Mouse (Mus musculus) MEL-GATA-1-ER (cell line): ENCODE data around the gene Tmem201.
"Not testable (repeated sequence)": the region's sequence is repeated elsewhere in the genome, so short reads cannot be mapped to it uniquely, and the experiment has no call there.

ENCODE experiments used
- DNase-seq: peaks from one replicate; pipeline ENCODE4 v3.0.0-alpha.2; 2012; ENCODE audit warnings: low read depth; ENCODE audit errors: extremely low read depth

The Tmem201 gene

DNA sequence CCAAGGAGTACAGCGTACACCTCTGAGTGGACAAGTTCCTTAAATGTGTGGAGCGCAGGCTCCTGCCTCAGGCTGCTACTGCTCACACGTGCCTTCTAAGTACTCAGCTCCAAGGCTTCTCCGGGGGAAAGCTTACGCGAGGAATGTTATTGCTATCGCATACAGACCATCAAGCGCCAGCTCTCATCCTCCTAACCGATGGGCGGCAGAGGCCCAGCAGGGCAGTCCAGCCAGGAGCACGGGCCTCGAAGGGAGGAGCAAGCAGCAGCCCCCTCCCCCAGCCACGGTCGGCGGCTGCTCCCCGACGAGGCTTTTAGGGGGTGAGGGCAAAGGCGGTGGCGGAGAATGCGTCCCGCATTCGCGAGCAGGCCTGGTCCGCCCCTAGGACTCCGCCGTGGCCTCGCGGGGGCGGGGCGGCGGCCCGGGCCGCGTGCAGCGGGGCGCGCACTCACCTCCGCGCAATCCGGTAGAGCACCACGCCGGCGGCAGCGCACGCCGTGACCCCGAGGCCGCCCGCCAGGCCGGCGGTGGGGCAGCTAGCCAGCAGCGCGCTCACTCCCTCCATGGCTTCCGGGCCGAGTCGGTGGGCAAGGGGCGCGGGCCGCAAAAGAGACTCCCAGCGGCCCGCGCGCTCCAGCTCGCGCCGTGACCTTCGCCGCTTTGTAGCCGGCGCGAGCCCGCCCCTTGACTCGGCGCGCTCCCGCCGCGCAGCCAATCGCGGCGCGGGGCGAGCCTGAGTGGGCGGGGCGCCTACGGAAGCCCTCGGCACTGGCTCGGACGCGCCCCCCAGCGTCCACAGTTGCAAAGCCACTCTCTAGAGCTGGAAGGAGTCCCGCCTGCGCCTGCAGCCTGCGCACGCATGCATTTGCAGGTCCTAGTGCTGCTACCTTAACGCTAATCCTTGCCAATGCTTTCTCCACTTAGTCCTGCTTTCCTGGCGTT lies at the start of gene Tmem201:
Gene Tmem201, minus strand, starts transcription at position 662 of the 942 bp plus-strand sequence.
- peak; percentile 76 for DNase-seq

DNA sequence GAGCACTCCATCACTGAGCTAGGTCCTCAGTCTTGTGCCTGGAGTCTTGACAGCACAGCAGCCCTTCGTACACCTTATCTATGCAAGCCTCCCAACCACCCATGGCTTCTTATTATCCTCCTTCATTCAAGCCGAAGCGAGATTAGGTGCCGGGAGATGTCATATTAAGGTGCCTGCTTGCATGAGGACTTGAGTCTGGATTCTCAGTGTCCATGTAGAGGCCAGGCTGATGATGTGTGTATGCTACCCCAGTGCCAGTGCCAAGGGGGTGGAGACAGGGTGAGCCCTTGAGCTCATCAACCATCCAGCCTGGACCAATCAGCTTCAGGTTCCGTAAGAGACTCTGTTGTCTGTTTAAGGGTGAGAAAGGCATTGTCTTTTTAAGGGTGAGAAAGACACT lies 47.1 kb upstream of the Tmem201 start:
- no peak for DNase-seq

DNA sequence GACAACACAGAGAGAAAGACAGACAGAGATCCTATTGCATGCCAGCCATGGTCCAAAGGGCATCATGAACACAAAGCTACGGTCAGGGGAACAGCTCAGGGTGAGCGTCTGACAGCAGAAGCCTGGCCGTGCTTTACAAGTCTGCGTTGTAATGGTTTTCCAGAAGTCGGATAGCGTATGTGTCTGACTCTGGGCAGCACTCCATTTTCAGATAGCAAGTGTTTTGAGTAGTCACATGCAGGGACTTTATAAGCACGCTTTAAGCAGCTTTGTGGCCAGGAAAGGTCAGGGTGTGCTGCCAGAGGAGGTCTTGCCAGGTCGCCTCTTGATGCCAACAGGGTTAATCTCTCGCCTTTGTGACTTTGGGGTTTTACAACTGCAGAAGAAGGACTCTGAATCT lies 46.5 kb upstream of the Tmem201 start:
- DNase-seq = no peak

DNA sequence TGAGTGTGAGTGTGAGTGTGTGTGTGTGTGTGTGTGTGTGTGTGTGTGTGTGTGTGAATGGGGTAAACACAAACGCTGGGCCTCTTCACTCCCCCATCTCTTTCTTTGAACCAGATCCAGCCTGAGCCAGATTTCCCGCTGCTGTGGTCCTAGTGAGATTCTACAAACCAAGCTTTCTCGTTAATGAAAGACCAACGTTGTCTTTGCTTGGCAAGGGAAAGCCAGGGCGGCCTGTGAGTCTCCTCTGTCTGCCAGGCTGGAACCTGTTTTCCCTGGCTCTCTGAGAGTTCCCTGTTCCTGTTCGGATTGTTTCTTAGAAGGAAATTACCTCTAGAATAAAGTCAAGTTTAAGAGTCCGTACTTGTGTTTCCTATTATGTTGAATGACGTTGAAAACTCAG lies 45.1 kb upstream of the Tmem201 start:
- no peak for DNase-seq

DNA sequence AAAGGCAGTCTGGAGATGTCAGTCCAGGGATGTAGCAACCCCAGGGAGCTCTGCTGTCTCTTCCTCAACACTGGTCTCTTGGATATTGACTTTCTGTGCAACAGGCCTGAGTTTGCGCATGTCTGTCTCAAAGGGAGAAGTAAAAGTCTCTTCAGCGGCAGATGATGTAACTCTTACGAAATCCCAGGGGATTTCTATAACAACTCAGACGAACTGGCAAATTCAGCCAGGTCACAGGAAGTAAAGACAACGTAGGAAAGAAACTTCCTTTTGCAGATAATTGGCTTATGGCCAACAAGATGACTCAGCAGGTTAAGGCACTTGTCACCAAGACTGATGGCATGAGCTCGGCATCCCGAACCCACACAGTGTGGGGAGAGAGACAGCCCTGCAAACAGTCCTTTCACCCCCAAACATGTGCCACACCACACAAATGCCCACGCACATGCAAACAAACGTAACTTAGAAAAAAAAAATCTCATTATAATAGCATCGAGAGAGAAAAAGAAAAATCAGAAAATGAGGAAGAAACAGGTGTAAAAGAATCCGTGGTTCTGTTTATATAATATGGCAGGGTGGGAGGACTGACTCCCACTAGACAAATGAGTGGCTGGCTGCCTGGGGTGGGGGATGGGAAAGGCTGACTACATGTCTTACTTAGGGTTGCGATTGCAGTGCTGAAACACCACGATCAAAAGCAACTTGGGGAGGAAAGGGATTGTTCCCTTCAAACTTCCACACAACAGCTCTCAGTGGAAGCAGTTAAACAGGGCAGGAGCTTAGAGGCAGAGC lies 42.9 kb upstream of the Tmem201 start:
- DNase-seq = peak; percentile 92

DNA sequence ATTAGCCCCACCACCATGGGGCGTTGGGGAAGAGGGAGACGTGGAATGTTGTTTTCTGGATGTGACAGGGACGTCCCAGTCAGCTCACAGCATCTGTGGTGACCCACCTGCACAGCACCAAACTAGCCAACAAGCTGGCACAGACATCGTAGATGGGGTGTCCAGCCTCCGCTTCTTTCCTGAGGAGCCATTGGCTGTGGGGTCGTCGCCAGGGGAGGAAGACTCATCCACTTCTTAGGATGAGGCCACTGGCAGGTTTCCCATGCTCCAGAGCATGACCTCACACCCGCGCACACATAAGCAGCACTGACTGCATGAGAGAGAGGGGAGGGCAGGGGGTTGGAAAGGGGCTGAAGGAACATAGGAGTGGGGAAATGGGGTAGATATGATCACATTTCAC lies 42.1 kb upstream of the Tmem201 start:
- no peak for DNase-seq

DNA sequence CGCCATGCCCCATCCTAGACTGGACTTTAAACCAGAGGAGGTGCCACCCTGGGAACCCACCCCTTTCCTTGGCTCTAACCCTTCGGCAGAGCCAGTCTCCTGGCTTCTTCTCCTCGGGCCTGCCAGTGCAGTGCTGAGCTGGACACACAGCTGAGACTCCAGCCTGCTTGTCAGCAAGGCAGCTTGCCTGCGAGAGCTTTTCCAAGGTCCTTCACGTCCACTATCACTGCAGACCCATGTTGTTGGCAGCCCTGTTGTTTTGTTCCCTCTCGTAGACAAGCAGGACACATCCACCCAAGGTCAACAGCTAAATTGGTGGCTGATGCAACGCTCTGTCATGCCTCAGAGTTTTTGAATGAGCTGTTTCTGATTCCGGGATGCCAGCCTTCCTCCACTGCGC lies 39.3 kb upstream of the Tmem201 start:
- no peak for DNase-seq

DNA sequence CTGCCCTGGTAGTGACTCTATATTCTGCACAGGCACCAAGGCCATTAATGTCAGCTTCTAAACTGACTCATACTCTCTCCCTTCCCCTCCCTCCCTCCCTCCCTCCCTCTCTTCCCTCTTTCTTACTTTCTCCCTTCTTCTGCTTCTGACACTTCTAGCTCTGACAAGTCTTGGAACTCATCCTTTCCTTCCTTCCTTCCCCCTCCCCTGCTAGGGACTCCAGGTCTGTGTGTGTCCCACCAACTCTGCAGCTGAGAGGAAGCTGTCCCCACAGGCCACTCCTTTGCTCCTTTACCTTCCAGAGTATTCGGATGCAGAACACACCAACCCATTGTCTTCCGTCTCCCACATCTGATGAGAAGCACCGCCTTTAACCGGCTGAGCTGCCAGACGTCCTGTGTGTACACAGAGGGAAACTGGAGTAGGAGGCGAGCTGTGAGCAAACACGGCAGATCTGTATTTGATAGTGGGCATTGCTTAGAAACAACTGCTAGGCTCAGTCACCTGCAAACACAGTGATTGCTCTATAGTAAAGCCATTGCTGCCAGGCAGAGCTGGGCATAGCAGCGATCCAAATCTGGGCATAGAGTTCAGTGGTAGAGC lies 38.0 kb upstream of the Tmem201 start:
- no peak for DNase-seq

DNA sequence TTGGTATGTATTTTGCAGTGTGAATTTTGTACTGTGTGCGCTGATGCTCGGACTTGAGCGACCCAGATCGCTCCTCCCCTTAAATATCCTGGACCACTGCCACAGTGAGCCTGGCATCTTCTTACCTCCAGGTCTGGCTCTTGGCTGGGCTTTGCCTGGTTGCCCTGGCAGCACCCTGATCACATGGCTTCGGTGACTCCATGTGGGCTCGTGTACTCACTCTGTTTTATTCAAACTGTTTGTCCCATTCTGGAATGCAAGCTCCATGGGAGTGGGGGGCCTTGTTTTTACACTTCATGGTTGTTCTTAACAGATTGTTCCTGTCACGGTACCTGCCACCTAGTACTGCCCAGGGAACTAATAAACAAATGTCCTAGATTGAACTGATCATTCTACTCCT lies 37.5 kb upstream of the Tmem201 start:
- no peak for DNase-seq

DNA sequence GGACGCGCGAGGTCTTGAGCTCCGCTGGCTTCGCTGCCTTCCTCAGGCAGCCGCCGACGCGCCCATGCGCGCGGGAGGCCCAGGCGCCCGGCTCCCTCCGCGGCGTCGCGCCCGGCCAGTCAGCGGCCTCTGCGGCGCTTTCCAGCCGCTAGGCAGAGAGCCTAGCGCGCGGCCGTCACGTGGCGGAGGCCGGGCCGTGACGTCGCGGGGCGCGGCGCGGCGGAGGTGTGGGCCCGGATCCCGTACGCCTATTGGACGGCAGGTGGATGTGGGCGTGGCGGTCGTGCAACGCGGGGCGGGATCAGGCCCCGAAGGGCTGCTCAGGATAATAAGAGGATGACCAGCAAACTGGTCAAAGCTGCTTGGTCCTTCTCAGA lies 36.2 kb upstream of the Tmem201 start, which contains the start of gene Slc25a33:
Gene Slc25a33, minus strand, starts transcription at position 184 of the 377 bp plus-strand sequence.
- peak; percentile 59 for DNase-seq

DNA sequence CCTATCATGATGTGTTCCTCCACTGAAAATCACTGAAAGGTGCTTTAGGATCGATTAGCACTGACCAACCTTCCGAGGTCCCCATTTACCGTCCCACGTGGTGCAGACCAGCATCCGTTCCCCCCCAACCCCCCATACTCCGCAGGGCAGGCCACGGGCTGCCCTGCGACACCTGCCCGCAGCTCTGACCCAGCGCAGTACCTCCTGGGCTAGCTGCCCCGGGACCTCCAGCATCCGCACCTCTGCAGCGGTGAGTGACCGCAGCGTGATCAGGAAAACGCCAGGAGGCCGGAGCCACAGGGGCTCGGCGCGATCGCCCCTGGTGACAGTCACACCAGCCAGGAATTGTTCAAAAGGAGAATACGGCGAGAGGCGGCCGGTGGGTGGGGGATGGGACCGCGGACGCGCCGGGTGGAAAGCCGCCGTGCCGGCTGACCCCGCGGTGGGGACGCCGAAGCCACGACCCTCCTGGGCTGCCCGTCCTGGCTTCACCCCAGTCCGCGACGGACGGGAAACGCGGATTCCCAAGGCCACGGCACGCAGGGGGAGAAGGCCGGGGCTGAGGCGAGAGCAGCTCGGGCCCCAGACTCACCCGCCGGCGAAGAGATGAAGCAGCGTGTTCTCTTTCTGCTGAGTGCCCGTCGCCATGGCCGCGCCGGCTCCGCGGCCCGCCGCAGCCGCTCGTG lies 35.7 kb upstream of the Tmem201 start:
- no peak for DNase-seq

DNA sequence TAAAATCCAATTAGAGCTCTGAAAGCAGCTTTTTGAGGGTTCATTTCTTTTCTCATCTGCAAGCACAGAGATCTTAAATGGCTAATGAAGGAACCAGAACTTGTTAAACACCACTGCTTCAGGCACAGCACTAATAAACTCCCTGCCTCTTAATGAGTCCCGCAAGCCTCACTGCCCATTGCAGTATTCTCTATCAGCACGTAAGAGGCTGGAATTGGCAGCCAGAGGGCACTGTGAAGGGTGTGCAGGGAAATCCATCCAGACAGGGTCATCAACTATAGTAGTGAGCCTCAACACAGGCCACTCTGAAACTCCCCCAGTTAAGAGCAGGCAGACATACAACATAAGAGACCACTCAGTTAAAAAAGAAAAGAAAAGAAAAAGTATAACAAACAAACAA lies 34.5 kb upstream of the Tmem201 start:
- no peak for DNase-seq

DNA sequence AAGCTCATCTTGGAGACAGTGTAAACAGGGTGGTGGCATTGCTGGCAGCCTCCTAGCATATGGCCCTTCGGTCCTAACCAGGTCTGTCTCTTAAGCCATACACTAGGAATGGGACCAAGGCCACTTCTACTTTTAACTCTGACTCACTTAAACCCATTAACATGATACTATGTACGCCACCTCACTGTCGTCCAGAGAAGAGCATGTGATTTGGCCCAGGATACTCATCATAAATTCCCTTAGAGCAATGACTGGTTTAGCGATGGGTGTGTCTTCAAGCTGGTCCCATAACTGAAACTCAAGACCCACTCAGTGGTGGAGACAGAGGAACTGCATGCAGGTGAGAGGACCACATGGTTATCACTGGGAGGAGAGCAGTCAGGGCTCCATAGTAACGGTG lies 27.4 kb upstream of the Tmem201 start:
- no peak for DNase-seq

DNA sequence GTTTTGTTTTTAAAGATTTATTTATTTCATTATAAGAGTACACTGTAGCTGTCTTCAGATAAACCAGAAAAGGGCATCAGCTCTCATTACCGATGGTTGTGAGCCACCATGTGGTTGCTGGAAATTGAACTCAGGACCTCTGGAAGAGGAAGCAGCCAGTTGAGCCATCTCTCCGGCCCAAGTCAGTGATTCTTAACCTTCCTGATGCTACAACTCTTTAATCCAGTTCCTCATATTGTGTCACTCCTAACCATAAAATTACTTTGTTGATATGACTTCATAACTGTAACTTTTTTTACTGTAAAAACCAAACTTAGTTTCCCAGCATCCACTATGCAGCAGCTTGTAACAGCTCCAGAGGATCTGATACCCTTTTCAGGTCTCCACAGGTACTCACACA lies 25.5 kb upstream of the Tmem201 start:
- DNase-seq = no peak

DNA sequence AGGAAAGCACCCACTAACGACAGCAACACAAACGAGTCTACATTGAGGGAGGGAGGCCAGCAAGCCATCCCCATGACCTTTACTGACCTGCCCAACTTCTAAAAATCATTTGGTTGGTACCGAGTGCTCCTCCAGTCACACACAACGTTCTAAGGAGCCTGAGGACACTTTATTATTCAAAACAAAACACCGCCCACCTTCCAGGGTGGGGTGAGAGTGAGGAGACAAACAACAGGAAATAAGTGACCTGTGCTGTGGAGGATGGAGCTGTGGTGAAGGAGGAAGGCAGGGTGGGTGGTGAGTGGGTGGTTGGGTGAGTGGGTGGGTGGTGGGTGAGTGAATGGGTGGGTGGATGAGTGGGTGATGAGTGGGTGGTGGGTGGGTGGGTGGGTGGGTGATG lies 21.7 kb upstream of the Tmem201 start:
- no peak for DNase-seq

DNA sequence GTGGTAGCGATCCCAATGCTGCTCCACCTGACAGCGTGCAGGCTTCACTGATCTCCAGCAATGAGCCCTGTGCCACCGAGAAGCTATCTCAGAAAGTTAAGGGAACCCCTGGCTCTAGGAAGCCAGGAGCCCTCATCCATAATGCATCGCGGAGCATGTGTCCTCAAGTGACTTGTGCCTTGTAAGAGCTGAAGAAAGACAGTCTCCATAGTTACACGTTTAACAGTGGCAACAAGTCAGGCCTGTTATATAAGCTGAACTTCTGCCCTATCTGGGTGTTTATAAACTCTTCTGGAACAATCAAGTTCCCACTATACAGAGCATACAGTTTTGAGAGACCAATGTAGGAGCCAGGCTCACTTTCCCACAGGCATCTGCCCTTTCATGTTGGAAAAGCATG lies 20.6 kb upstream of the Tmem201 start:
- DNase-seq = no peak

DNA sequence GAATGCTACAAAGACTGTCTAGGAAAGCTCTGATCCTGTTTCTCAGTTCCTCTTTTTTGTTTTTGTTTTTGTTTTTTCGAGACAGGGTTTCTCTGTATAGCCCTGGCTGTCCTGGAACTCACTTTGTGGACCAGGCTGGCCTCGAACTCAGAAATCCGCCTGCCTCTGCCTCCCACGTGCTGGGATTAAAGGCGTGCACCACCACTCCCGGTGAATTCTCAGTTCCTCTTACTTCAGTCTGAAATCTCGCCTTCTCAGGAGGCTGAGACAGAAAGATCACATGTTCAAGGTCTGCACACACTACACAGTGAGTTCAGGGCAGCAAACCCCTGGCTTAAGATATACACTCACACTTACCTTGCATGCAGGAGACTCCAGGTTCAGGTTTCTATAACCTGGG lies 18.7 kb upstream of the Tmem201 start:
- DNase-seq = not testable (repeated sequence)

DNA sequence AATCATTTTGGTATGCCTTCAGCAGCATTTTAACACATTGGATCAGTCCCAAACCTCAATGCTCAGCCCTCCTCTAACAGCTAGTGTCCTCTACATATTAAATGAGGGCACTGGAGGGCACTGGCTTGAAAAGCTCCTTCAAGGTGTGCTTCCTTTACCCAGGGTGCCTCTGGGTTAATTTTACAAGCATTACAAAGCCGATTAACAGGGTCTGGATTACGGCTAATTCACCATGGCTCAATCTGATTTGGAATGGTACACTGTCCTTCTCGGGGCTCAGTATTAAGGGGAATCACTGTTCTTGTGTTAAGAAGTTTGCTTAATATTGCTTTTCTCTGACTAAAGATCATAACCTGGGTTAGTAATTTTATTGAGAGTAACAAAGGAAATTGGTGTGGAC lies 15.0 kb upstream of the Tmem201 start:
- DNase-seq = no peak

DNA sequence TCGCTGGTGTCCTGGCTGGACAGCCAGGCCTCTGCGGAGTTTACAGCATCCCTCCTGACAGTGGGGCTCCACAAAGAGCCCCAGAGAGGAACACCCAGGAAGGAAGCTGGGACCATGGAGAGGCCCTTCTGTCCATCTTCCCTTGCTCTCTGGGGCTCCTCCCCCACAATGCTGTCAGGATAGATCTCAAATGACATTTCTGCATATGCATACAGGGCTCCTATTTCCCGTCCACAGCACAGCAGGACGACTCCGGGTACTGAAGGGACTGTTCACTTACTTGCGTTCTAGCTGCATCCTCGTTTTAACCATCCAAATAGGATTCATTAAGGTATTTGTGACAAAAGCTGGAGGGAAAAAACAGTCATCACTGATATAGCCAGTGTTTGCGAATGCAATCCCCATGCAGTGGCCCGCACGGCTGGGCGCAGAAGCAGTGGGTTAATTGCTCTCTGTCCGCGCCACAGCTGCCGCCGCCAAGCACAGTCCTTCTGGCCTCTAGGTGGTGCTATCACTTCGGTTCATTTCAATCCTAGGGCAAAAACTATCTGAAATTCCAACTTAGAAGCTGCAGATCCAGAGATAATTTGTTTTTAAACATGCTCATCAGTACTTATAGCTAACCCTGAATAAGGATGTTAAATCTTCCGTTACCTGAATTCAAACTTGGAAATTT lies 14.4 kb upstream of the Tmem201 start:
- DNase-seq = no peak

DNA sequence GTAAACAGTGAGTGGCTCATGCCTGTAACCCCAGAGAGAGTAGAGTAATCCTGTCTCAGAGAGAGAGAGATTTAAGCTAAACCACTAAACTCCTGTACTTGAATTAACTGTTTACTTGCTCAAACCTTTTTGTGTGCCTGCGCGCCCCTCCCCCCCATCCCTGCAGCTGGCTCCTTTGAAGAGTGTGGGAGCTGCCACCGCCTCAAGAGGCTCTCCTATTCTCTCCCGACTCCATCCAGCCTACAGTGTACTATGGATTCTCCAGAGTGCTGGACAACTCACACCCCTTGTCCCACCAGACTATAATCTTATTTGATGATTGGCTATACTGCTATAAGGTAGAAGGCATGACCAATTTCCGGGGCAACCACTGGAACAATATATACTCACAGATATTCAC lies 12.8 kb upstream of the Tmem201 start:
- no peak for DNase-seq

DNA sequence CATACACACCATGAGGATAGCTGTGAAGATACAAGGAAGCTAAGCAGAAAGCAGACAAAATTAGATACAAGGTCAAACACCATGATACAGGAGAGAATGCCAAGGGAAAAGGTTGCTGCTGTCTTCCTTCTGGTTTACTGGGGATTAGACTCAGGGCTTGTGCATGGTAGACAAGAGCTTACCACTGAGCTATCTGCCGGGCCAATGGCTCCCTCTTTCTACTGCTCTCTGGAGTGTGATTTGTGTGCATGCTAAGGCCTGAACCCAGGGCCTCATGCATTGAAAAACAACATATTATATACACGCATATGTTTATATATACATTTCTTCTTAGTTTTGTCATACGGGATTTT lies 11.8 kb upstream of the Tmem201 start:
- DNase-seq = not testable (repeated sequence)
